Mouse (Mus musculus) kidney, adult 8-10 months (tissue): ENCODE results near the gene Abhd17a.
"Not testable (repeated sequence)": the region's sequence is repeated elsewhere in the genome, so short reads cannot be mapped to it uniquely, and the experiment has no call there.

Experiments used
- DNase-seq, 2 experiments: peaks; one replicate each; pipeline ENCODE4 v3.0.0; 2022

The Abhd17a gene

GRCm38 (mm10) chr10:80606737-80607350, 16.7 kb upstream of the Abhd17a start:
- DNase-seq: no peak

GRCm38 (mm10) chr10:80606306-80606705, 16.2 kb upstream of the Abhd17a start:
- no peak for DNase-seq

- not testable (repeated sequence) for DNase-seq
Observed at GRCm38 (mm10) chr10:80605721-80606120, 15.6 kb upstream of the Abhd17a start, which contains the start of gene Gm49322. Gm49322 (plus strand) TSS chr10:80606021.

- no peak for DNase-seq
Observed at GRCm38 (mm10) chr10:80604988-80605387, 14.8 kb upstream of the Abhd17a start.

GRCm38 (mm10) chr10:80604001-80604509, 13.9 kb upstream of the Abhd17a start:
- DNase-seq: no peak

- DNase-seq: no peak
Observed at GRCm38 (mm10) chr10:80603364-80603763, 13.2 kb upstream of the Abhd17a start.

- DNase-seq: peak; percentile 92 to 96
Observed at GRCm38 (mm10) chr10:80602698-80603325, 12.7 kb upstream of the Abhd17a start, which contains the start of the genes Scamp4 and Adat3. Scamp4 (plus strand) TSS chr10:80602872. Adat3 (plus strand) TSS chr10:80602880.

- no peak for DNase-seq
Observed at GRCm38 (mm10) chr10:80596318-80596717, 6.2 kb upstream of the Abhd17a start.

- DNase-seq: no peak
Observed at GRCm38 (mm10) chr10:80589127-80589878, 838 bp downstream of the Abhd17a start.

- DNase-seq: peak; percentile 51 to 53
Observed at GRCm38 (mm10) chr10:80587305-80587657, 2.9 kb downstream of the Abhd17a start.

- DNase-seq: no peak
Observed at GRCm38 (mm10) chr10:80586407-80587304, 3.5 kb downstream of the Abhd17a start.

- DNase-seq: no peak
Observed at GRCm38 (mm10) chr10:80585581-80585980, 4.6 kb downstream of the Abhd17a start.

GRCm38 (mm10) chr10:80584642-80585552, 5.2 kb downstream of the Abhd17a start:
- no peak for DNase-seq

- DNase-seq: peak; percentile 77 to 78
Observed at GRCm38 (mm10) chr10:80584045-80584488, 6.1 kb downstream of the Abhd17a start.

- no peak for DNase-seq
Observed at GRCm38 (mm10) chr10:80583047-80583446, 7.1 kb downstream of the Abhd17a start.

- peak; percentile 70 to 80 for DNase-seq
Observed at GRCm38 (mm10) chr10:80578911-80579310, 11.2 kb downstream of the Abhd17a start.

- peak; percentile 74 to 85 for DNase-seq
Observed at GRCm38 (mm10) chr10:80578131-80578750, 11.9 kb downstream of the Abhd17a start.

- DNase-seq: peak; percentile 97 to 98
Observed at GRCm38 (mm10) chr10:80577195-80578130, 12.7 kb downstream of the Abhd17a start, which contains the start of gene Klf16. Klf16 (minus strand) TSS chr10:80577321.
